Mouse (Mus musculus) erythroblast, embryonic 14.5 days (primary cell): ENCODE results near the gene Zfp384.

Experiments
- GATA1 ChIP-seq: IDR thresholded peaks from 2 replicates; pipeline ENCODE4 v1.6.1; 2012; ENCODE audit warnings: low read length, inconsistent platforms, mixed read lengths
- TAL1 ChIP-seq: IDR thresholded peaks from 3 replicates; pipeline ENCODE4 v1.6.1; 2012; ENCODE audit warnings: low read length, inconsistent platforms, mixed read lengths

DNA sequence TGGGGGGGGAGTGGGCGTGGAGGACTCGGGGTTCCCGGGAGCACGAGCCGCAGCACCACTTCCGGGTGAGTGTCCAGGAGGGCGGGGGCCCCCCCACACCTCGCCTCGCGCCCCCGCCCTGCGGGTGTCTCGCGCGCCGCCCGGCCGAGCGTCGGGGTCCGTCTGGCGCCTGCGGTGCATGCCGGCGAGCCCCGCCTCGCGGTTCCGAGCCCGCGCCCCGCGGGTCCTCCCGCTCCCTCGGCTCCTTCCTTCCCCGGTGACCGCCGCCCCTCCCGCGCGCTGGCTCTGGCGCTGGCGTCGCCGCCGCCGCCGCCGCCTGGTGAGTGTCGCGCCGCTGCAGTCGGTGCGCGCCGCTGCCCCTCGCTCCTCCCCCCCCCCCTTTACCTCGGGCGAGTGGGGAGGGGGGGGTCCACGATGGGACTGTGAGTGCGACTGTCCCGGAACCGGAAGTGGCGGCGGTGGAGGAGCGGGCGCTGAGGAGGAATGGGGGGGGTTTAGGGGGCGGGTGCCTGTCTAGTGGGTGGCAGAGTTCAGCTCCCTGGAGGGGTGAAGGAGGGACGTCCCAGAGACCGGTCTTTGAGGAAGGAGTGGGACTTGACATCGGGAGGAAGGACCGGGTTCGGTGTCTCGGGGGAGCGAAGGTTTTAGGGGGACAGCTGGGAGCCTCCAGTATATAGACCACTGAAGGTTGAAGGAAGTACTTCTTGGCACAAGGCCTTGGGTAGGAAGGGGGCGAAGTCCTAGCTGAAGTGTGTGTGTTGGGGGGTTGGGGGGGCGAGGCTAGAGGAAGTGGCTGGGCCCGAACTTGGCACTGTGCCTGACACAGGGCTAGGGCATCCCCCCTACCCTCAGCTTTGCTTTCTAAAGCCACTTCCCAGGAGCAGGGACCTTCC lies 482 bp downstream of the Zfp384 start:
- TF ChIP-seq GATA1: no peak
- TF ChIP-seq TAL1: no peak
